Mouse (Mus musculus): ENCODE measurements around the gene Tmem97.

Gene Tmem97

GRCm38 (mm10) chr11:78512025-78512957, 38.3 kb downstream of the Tmem97 start, which contains the start of the genes Tmem199 and Poldip2:
Tmem199 (minus strand) TSS chr11:78512172.
Poldip2 (plus strand) TSS chr11:78512193.
- DNase-seq: peak; percentile 83

GRCm38 (mm10) chr11:78509148-78509547, 41.4 kb downstream of the Tmem97 start:
- no peak for DNase-seq

- no peak for DNase-seq
Observed at GRCm38 (mm10) chr11:78505430-78505829, 45.1 kb downstream of the Tmem97 start.

- DNase-seq: peak; percentile 87
Observed at GRCm38 (mm10) chr11:78502909-78503650, 47.5 kb downstream of the Tmem97 start, which contains the start of gene Sebox. Sebox (plus strand) TSS chr11:78503447.

GRCm38 (mm10) chr11:78501529-78501928, 49.0 kb downstream of the Tmem97 start:
- DNase-seq: no peak

- DNase-seq: no peak
Observed at GRCm38 (mm10) chr11:78500623-78501202, 49.9 kb downstream of the Tmem97 start.

GRCm38 (mm10) chr11:78499543-78499942, 51.0 kb downstream of the Tmem97 start:
- DNase-seq: no peak

GRCm38 (mm10) chr11:78499004-78499403, 51.6 kb downstream of the Tmem97 start, which contains the start of gene Vtn:
Vtn (plus strand) TSS chr11:78499091.
- DNase-seq: no peak

GRCm38 (mm10) chr11:78497544-78498522, 52.7 kb downstream of the Tmem97 start, which contains the start of gene Sarm1:
Sarm1 (minus strand) TSS chr11:78497754.
- peak; percentile 98 for DNase-seq

GRCm38 (mm10) chr11:78497071-78497541, 53.5 kb downstream of the Tmem97 start:
- peak; percentile 66 for DNase-seq

GRCm38 (mm10) chr11:78495904-78496303, 54.7 kb downstream of the Tmem97 start:
- DNase-seq: no peak

All from cerebellum, adult 11 months (tissue).